Mouse (Mus musculus) liver, embryonic 12.5 days (tissue): ENCODE results near the gene Sf3b1. TPM values are rescaled to one million over a fixed set of nuclear protein-coding genes. Genes with fewer than 3 reads are reported as not detected.
"Not testable (repeated sequence)": the region's sequence is repeated elsewhere in the genome, so short reads cannot be mapped to it uniquely, and the experiment has no call there.

ENCODE experiments used
- ATAC-seq: fragments of 200-750 bp; cut with Nextera tagmentation; 2 replicates; pipeline ENCODE4 v1.8.0; 2017; ENCODE audit warnings: moderate number of reproducible peaks, mild to moderate bottlenecking, moderate library complexity
- H3K27ac ChIP-seq: fragments of 300-500 bp; sonication (generic); 2 replicates; pipeline ENCODE4 v1.5.1; 2016; ENCODE audit warnings: mild to moderate bottlenecking
- H3K27me3 ChIP-seq: fragments of 300-500 bp; sonication (generic); replicated peaks from 2 replicates; pipeline ENCODE4 v1.6.1; 2016; ENCODE audit warnings: mild to moderate bottlenecking, moderate library complexity
- H3K36me3 ChIP-seq: fragments of 300-500 bp; sonication (generic); 2 replicates; pipeline ENCODE4 v1.6.1; 2016; ENCODE audit warnings: mild to moderate bottlenecking, moderate library complexity
- H3K4me1 ChIP-seq: fragments of 300-500 bp; sonication (generic); 2 replicates; pipeline ENCODE4 v1.6.1; 2016
- H3K4me2 ChIP-seq: fragments of 300-500 bp; sonication (generic); 2 replicates; pipeline ENCODE4 v1.6.1; 2016; ENCODE audit warnings: mild to moderate bottlenecking, moderate library complexity
- H3K4me3 ChIP-seq: fragments of 300-500 bp; sonication (generic); 2 replicates; pipeline ENCODE4 v1.5.1; 2016; ENCODE audit warnings: mild to moderate bottlenecking, moderate library complexity
- H3K9ac ChIP-seq: fragments of 300-500 bp; sonication (generic); 2 replicates; pipeline ENCODE4 v1.6.1; 2016; ENCODE audit warnings: mild to moderate bottlenecking, moderate library complexity
- H3K9me3 ChIP-seq: fragments of 300-500 bp; sonication (generic); replicated peaks from 2 replicates; pipeline ENCODE4 v1.6.1; 2016; ENCODE audit warnings: mild to moderate bottlenecking, moderate library complexity
- WGBS: fragments of 180-500 bp; shearing (Covaris S2); methylation state at CpG from one replicate; pipeline ENCODE4 v1.1.7; 2016; ENCODE audit not compliant: insufficient replicate concordance; 5-methylcytosine and 5-hydroxymethylcytosine counted together
- polyA plus RNA-seq: library from polyadenylated mRNA; unstranded; fragments of >200 nt; fragmentation: Nextera tagmentation; extraction: Ambion mirVana; gene quantifications from 2 replicates; pipeline ENCODE4 v1.2.1, GENCODE M21; 2016

Gene Sf3b1
- polyA plus RNA-seq, result 161 and 169 TPM in 2 replicates

- no peaks in the 10 kb centered on the region for H3K27me3 ChIP-seq
- H3K9me3 ChIP-seq, result no peaks in the 10 kb centered on the region
- peak within 1 kb of the TSS; percentile 94 for H3K27ac ChIP-seq
- peaks cover 15% of the 10 kb centered on the region; the same call in 1 of the 2 replicates for H3K36me3 ChIP-seq
- H3K9ac ChIP-seq, result peak within 1 kb of the TSS; percentile 93
- peak; percentile 96 for ATAC-seq
- 2% methylated on average over 45 of the region's 46 CpGs for WGBS
- peak within 1 kb of the TSS; percentile 85 for H3K4me2 ChIP-seq
- H3K4me1 ChIP-seq, result peaks cover 81% of the 10 kb centered on the region
- H3K4me3 ChIP-seq, result peak within 1 kb of the TSS; percentile 88
Measured at GRCm38 (mm10) chr1:55027253-55027801, at the start of gene Sf3b1. Sf3b1 (minus strand) TSS chr1:55027481.

DNA sequence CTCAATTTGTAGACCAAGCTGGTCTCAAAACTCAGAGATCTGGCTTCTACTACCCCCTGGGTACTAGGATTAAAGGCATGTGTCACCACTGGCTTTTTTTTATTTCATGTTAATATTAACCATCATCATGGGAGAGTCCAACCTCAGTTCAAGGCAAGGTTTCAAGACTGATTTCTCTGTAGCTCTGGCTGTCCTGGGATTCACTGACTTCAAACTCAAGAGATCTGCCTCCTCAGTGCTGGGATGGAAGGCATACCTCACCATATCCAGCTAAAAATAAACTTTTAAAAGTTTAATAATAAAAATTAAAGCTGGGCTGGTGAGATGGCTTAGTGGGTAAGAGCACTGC lies 49.1 kb upstream of the Sf3b1 start:
- peaks cover 50% of the 10 kb centered on the region for H3K4me1 ChIP-seq
- H3K27ac ChIP-seq, result peak overlapping the region; percentile 55
- H3K9ac ChIP-seq, result no peak overlapping the region
- no peak overlapping the region for H3K4me2 ChIP-seq
- H3K9me3 ChIP-seq, result no peaks in the 10 kb centered on the region
- ATAC-seq, result peak; percentile 2; the same call in 1 of the 2 replicates
- H3K27me3 ChIP-seq, result no peaks in the 10 kb centered on the region
- H3K36me3 ChIP-seq, result peaks cover 68% of the 10 kb centered on the region
- no peak overlapping the region for H3K4me3 ChIP-seq

DNA sequence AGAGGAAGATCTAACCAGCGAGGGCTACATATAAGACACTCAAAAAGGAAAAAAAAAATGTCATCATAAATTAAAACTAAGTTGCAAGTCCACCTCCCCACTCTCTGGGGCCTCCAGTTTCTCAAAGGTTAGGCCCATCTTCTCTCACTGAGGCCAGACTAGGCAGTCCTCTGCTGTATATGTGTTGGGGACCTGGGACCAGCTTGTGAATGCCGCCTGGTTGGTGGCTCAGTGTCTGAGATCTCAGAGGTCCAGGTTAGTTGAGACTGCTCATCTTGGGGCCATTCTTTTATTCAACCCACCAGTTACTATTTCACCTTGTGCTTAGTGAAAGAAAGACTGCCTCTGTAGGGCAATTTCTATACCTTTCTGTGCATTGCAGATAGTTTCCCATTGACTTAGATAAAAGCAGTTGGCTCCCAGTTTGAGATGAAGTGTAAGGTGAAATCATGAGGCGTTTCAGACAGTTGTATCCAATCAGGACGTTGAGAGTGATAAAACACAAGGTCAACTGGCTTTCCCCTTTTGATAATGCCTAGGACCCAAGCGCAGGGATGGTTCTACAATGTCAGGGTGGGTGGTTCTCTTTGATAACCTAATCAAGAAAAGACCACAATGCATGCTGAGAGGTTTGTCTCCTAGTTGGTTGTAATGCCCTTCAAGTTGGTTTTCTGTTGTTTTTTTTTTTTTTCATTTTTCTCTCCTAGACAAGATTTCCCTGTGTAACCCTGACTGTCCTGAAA lies 48.5 kb upstream of the Sf3b1 start:
- 26% methylated on average over 5 of the region's 5 CpGs for WGBS
- no peaks in the 10 kb centered on the region for H3K9me3 ChIP-seq
- H3K27me3 ChIP-seq, result no peaks in the 10 kb centered on the region
- no peak overlapping the region for H3K9ac ChIP-seq
- H3K4me1 ChIP-seq, result peaks cover 48% of the 10 kb centered on the region
- H3K4me3 ChIP-seq, result no peak overlapping the region
- peak; percentile 86 for ATAC-seq
- H3K4me2 ChIP-seq, result peak overlapping the region; percentile 31; the same call in 1 of the 2 replicates
- peak overlapping the region; percentile 86 for H3K27ac ChIP-seq
- peaks cover 68% of the 10 kb centered on the region for H3K36me3 ChIP-seq

DNA sequence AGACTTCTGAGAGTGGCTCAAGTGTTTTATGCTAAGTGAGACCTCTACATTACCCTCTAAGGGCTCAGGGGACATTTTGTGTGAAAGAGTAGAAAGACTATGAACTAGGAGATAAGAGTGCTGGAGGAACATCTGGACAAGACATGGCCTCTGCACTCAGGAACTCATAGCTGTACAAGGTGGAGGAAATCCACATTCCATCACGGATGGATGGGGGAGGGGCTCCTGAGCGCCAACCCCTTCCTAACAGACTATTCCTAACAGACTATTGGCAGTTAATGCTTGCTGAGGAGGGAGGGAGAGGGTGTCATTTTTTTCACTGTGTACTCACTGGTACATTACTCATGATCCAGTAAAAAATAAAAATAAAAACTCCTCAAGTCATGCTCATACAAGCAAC lies 47.5 kb upstream of the Sf3b1 start:
- 40% methylated on average over 2 of the region's 2 CpGs for WGBS
- no peak for ATAC-seq

DNA sequence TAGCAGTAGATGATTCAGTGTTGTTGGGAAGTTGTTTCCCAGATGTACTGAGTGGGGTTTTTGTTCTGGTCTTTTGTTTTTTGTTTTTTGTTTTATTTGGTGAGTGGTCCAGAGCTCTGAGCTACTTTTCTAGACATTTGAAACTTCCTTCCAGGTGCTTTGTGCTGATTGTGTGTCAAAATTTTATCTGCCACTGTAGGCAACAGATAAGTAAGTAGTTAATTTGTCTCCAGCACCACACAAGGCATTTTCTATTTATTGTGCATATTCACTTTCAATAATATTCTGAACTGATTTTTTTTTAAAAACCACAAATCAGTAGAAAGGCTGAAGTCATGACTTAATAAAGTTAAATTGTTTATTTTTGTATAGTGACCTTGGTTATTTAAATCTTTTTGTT lies 45.0 kb upstream of the Sf3b1 start:
- H3K4me2 ChIP-seq, ATAC-seq, H3K27me3 ChIP-seq, H3K27ac ChIP-seq, H3K9me3 ChIP-seq, H3K9ac ChIP-seq, H3K4me3 ChIP-seq: not testable (repeated sequence)
- peaks cover 60% of the 10 kb centered on the region for H3K36me3 ChIP-seq
- peaks cover 44% of the 10 kb centered on the region for H3K4me1 ChIP-seq

More for the DNA sequence above, 47.5 kb upstream of the Sf3b1 start:
- Histone ChIP-seq H3K4me3 (no peak overlapping the region), H3K4me2 (no peak overlapping the region), H3K27ac (peak overlapping the region; percentile 68), H3K9ac (no peak overlapping the region), H3K27me3 (no peaks in the 10 kb centered on the region), H3K9me3 (no peaks in the 10 kb centered on the region), H3K4me1 (peaks cover 44% of the 10 kb centered on the region), H3K36me3 (peaks cover 64% of the 10 kb centered on the region)

DNA sequence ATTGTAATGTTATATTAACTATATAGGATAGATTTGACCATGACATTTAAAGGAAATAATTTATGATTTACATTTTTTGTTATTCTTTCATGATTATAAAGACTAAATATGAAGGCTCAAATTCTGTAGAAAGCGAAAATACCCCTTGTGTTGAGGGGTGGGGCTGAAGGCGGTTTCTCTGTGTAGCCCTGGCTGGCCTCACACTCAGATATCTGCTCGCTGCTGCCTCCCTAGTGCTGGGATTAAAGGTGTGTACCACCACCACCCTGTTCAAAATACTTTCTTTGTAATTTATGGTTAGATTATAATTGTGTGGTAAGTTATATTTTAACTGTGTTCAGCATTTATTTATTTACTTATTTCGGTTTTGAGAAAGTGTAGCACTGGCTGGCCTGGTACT lies 34.5 kb upstream of the Sf3b1 start:
- H3K9ac ChIP-seq, result no peak overlapping the region
- H3K4me2 ChIP-seq, result no peak overlapping the region
- WGBS, result 63% methylated on average over 4 of the region's 4 CpGs

DNA sequence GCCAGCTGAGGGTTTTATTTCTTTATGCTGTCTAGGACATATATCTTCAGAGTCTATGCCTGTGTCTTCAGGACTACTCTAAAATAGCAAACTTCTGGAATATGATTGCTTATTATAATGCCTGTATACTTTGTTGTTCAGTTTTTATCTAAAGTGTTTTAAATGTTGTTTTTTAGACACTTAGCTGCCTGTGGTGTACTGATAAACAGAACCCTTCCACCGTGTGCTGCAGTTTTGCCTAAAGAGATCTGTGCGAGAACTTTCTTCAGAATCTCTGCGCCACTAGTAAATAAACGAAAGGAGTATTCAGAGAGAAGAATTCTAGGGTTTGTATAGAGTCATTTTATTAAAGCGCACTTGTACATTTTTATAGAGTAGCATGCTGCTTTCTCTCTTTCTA lies 33.8 kb upstream of the Sf3b1 start:
- Histone ChIP-seq H3K4me3 (no peak overlapping the region), H3K4me1 (peaks cover 52% of the 10 kb centered on the region), H3K9ac (0 out of 2 replicates have a peak overlapping the region, but pooled peaks have one; percentile 24), H3K27ac (peak overlapping the region; percentile 73), H3K9me3 (no peaks in the 10 kb centered on the region), H3K4me2 (peak overlapping the region; percentile 32; the same call in 1 of the 2 replicates), H3K36me3 (peaks cover 53% of the 10 kb centered on the region), H3K27me3 (no peaks in the 10 kb centered on the region)
- ATAC-seq, result peak; percentile 34; the same call in 1 of the 2 replicates
- 56% methylated on average over 5 of the region's 5 CpGs for WGBS

More for the DNA sequence above, 34.5 kb upstream of the Sf3b1 start:
- Histone ChIP-seq H3K36me3 (peaks cover 53% of the 10 kb centered on the region), H3K27me3 (no peaks in the 10 kb centered on the region), H3K27ac (no peak overlapping the region), H3K9me3 (no peaks in the 10 kb centered on the region), H3K4me3 (no peak overlapping the region), H3K4me1 (peaks cover 45% of the 10 kb centered on the region)
- ATAC-seq, result peak; percentile 62; the same call in 1 of the 2 replicates

GRCm38 (mm10) chr1:55058383-55058782 lies 31.1 kb upstream of the Sf3b1 start:
- Histone ChIP-seq H3K36me3 (peaks cover 42% of the 10 kb centered on the region), H3K4me1 (peaks cover 63% of the 10 kb centered on the region)
- not testable (repeated sequence) for H3K4me3 ChIP-seq, H3K9ac ChIP-seq, H3K27ac ChIP-seq, H3K9me3 ChIP-seq, ATAC-seq, H3K4me2 ChIP-seq, H3K27me3 ChIP-seq
- WGBS, result 56% methylated on average over 3 of the region's 3 CpGs

GRCm38 (mm10) chr1:55055322-55056115 lies 28.2 kb upstream of the Sf3b1 start:
- H3K4me1 ChIP-seq, result peaks cover 50% of the 10 kb centered on the region
- no peak for ATAC-seq
- no peak overlapping the region for H3K9ac ChIP-seq
- no peaks in the 10 kb centered on the region for H3K9me3 ChIP-seq
- no peak overlapping the region for H3K4me2 ChIP-seq
- H3K36me3 ChIP-seq, result peaks cover 24% of the 10 kb centered on the region
- H3K27ac ChIP-seq, result no peak overlapping the region
- 58% methylated on average over 5 of the region's 5 CpGs for WGBS
- no peaks in the 10 kb centered on the region for H3K27me3 ChIP-seq
- no peak overlapping the region for H3K4me3 ChIP-seq

GRCm38 (mm10) chr1:55053596-55053995 lies 26.3 kb upstream of the Sf3b1 start:
- Histone ChIP-seq H3K36me3 (peaks cover 24% of the 10 kb centered on the region), H3K4me2 (peak overlapping the region; percentile 93), H3K27ac (peak overlapping the region; percentile 99), H3K27me3 (no peaks in the 10 kb centered on the region), H3K4me1 (peaks cover 30% of the 10 kb centered on the region), H3K9me3 (no peaks in the 10 kb centered on the region), H3K4me3 (peak overlapping the region; percentile 87), H3K9ac (peak overlapping the region; percentile 83)
- ATAC-seq, result no peak
- 61% methylated on average over 4 of the region's 4 CpGs for WGBS

DNA sequence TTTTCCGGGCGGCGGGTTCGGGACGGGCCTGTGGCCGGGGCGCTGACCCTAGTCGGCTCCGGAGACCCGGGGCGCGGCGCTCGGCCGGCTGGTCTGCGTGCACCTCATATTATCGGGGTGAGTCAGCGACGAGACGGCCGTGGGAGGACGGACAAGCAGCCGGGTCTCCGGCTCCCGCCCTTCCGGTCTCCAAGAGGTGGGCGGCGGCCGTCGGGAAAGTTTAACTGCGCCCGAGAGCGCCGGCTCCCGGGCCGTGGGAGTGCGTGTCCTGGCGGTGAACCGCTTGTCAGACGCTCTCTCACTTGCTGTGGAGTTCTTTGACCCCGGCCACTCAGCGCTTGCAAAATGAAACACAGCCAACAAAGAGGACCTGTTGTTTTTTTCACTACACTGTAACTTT lies 25.7 kb upstream of the Sf3b1 start:
- Histone ChIP-seq H3K27me3 (no peaks in the 10 kb centered on the region), H3K4me3 (peak overlapping the region; percentile 87), H3K9me3 (no peaks in the 10 kb centered on the region), H3K4me2 (peak overlapping the region; percentile 93), H3K36me3 (peaks cover 24% of the 10 kb centered on the region), H3K4me1 (peaks cover 28% of the 10 kb centered on the region), H3K9ac (peak overlapping the region; percentile 83), H3K27ac (peak overlapping the region; percentile 99)
- under 1% methylated on average over 42 of the region's 42 CpGs for WGBS
- peak; percentile 84 for ATAC-seq
